Mouse (Mus musculus): Measurements from ENCODE around the gene Ubl7. TPM values are rescaled to one million over a fixed set of nuclear protein-coding genes. Genes with fewer than 3 reads are reported as not detected.

The Ubl7 gene
- polyA plus RNA-seq, 1 experiment = 714 TPM

DNA sequence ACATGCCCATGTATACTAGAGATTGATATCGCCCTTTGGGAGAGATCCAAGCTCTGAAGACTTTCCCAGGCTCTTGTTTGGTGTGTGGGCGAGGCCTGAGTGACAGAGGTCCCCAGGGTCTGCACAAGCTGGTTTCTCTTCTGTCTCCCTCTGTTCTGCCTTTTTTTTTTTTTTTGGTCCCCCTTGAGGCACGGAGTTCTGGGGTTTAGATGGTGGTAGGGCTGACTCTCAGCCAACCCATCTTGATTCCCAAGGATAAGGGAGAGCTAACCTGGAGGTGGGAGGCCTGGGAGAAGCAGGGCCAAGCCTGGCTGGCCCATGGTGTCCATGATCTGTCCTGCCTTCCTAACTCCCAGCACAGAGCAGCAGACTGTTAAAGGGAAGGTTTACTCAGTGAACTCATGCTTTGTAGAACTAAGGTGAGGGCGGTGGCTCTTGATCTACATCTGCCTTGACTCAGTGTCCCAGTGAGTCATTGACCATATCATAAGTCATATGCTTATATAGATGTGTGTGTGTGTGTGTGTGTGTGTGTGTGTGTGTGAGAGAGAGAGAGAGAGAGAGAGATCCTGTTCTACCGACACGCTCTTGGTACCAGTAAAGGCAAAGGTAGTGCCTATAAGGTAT is 62.8 kb downstream of the Ubl7 start:
- Histone ChIP-seq H3K27me3 (ENCODE audit: control insufficient read depth, insufficient read depth, low read length) (no peaks in the 10 kb centered on the region), H3K4me3 (ENCODE audit: control insufficient read depth, low read depth, low read length) (no peak overlapping the region), H3K4me1 (ENCODE audit: control insufficient read depth, insufficient read depth, low read length) (peaks cover 2% of the 10 kb centered on the region; the same call in 1 of the 2 replicates), H3K27ac (ENCODE audit: control insufficient read depth, insufficient read depth, low read depth, low read length) (no peak overlapping the region), H3K36me3 (ENCODE audit: control insufficient read depth, insufficient read depth, low read length) (no peaks in the 10 kb centered on the region)
- TF ChIP-seq CTCF (IDR thresholded peaks at IDR 0.05; ENCODE audit: control insufficient read depth, insufficient read depth, insufficient replicate concordance, low read depth, low read length) = no peak
- no peak for TF ChIP-seq POLR2A (IDR thresholded peaks at IDR 0.05; ENCODE audit: control insufficient read depth, low read depth, low read length)

DNA sequence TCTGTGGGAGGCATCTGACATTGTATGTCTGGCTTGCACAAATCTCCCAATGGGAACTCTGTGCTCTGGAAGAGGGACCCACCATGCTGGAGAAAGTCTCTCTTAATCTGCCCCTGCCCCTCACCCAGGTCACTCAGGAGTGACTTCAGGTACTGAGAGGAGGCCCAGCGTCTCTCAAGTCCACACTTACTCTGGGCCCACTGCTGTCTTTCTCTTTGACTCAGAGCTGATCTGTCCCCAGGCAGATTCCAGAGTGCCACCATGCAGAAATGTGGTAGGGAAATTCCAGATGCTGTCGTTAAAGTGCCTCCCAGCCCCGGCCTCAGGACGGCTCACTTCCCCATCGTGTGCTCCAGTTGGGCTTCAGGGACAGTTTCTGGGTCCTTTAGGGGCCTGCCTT is 63.4 kb downstream of the Ubl7 start:
- no peak for TF ChIP-seq POLR2A (IDR thresholded peaks at IDR 0.05; ENCODE audit: control insufficient read depth, low read depth, low read length)
- TF ChIP-seq CTCF (IDR thresholded peaks at IDR 0.05; ENCODE audit: control insufficient read depth, insufficient read depth, insufficient replicate concordance, low read depth, low read length) = no peak
- Histone ChIP-seq H3K4me3 (ENCODE audit: control insufficient read depth, low read depth, low read length) (no peak overlapping the region), H3K27ac (ENCODE audit: control insufficient read depth, insufficient read depth, low read depth, low read length) (no peak overlapping the region), H3K36me3 (ENCODE audit: control insufficient read depth, insufficient read depth, low read length) (no peaks in the 10 kb centered on the region), H3K27me3 (ENCODE audit: control insufficient read depth, insufficient read depth, low read length) (no peaks in the 10 kb centered on the region), H3K4me1 (ENCODE audit: control insufficient read depth, insufficient read depth, low read length) (no peaks in the 10 kb centered on the region)

DNA sequence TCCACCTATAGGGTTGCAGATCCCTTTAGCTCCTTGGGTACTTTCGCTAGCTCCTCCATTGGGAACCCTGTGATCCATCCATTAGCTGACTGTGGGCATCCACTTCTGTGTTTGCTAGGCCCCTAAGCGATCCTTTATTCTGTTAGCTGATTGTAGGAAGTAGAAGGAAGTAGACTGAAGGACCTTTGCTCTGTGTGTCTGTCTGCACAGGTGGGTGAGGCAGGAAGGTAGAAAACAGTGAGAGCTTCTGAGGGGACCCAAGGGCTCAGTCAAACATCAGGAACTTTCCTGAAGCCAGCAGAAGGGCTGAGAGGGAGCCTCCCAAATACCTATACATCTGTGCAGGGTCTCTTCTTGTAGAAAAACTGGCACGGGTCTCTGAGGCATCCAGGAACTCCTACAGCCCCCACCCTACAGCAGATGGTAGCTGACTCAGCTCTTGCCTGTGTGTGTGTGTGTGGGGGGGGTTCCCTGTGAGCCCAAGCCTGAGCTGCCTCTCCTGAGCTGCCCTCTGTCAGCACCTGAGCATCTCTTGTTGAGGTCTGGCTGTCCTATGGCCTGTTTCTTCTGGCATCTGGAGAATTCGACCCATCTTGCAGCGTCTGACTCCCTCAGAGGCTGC is 64.5 kb downstream of the Ubl7 start:
- no peak overlapping the region for H3K27ac ChIP-seq (ENCODE audit: control insufficient read depth, insufficient read depth, low read depth, low read length)
- H3K27me3 ChIP-seq (ENCODE audit: control insufficient read depth, insufficient read depth, low read length) = no peaks in the 10 kb centered on the region
- no peaks in the 10 kb centered on the region for H3K36me3 ChIP-seq (ENCODE audit: control insufficient read depth, insufficient read depth, low read length)
- H3K4me3 ChIP-seq (ENCODE audit: control insufficient read depth, low read depth, low read length) = no peak overlapping the region
- no peak for TF ChIP-seq CTCF (IDR thresholded peaks at IDR 0.05; ENCODE audit: control insufficient read depth, insufficient read depth, insufficient replicate concordance, low read depth, low read length)
- TF ChIP-seq POLR2A (IDR thresholded peaks at IDR 0.05; ENCODE audit: control insufficient read depth, low read depth, low read length) = no peak
- no peaks in the 10 kb centered on the region for H3K4me1 ChIP-seq (ENCODE audit: control insufficient read depth, insufficient read depth, low read length)

DNA sequence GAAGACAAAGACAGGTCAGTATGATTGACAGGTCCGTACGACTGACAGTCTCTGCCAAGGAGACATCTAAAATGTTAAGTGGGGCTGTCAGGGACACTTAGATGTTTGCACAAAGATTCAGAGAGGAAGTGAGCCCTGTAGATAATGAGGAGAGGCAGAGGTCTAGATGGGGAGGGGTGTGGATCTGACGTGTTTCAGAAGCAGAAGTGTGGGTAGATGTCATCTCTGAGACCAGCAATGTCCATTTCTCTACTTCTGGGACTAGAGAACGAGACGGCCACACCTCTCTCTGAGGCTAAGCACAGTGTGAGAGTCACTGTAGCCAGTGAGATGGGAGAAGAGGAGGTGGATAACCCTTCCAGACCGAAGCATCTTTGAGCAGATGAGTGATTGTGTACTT is 67.2 kb downstream of the Ubl7 start:
- Histone ChIP-seq H3K27ac (ENCODE audit: control insufficient read depth, insufficient read depth, low read depth, low read length) (no peak overlapping the region), H3K36me3 (ENCODE audit: control insufficient read depth, insufficient read depth, low read length) (no peaks in the 10 kb centered on the region), H3K4me1 (ENCODE audit: control insufficient read depth, insufficient read depth, low read length) (no peaks in the 10 kb centered on the region), H3K4me3 (ENCODE audit: control insufficient read depth, low read depth, low read length) (no peak overlapping the region), H3K27me3 (ENCODE audit: control insufficient read depth, insufficient read depth, low read length) (no peaks in the 10 kb centered on the region)
- TF ChIP-seq POLR2A (IDR thresholded peaks at IDR 0.05; ENCODE audit: control insufficient read depth, low read depth, low read length) (no peak), CTCF (IDR thresholded peaks at IDR 0.05; ENCODE audit: control insufficient read depth, insufficient read depth, insufficient replicate concordance, low read depth, low read length) (no peak)

DNA sequence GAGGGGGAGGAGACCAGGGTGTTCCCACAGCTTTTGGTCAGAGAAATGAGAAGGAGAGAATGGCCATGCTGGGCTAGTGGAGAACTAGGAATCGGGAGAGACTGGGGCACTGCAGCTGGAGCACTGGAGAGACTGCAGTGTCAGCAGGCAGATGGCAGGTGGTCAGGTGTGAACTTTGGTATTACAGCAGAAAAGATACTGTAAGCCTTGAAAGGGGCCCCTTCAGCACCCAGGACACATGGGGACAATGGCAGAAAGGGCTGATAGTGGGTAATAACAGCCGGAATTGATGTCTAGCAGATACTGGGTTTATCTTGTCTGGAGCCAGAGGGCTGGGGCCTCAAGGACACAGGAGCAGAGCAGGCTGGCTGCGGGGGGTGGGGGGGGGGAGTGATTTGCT is 68.1 kb downstream of the Ubl7 start:
- TF ChIP-seq CTCF (IDR thresholded peaks at IDR 0.05; ENCODE audit: control insufficient read depth, insufficient read depth, insufficient replicate concordance, low read depth, low read length) (no peak), POLR2A (IDR thresholded peaks at IDR 0.05; ENCODE audit: control insufficient read depth, low read depth, low read length) (no peak)
- H3K27ac ChIP-seq (ENCODE audit: control insufficient read depth, insufficient read depth, low read depth, low read length) = no peak overlapping the region
- H3K27me3 ChIP-seq (ENCODE audit: control insufficient read depth, insufficient read depth, low read length) = no peaks in the 10 kb centered on the region
- no peaks in the 10 kb centered on the region for H3K4me1 ChIP-seq (ENCODE audit: control insufficient read depth, insufficient read depth, low read length)
- no peaks in the 10 kb centered on the region for H3K36me3 ChIP-seq (ENCODE audit: control insufficient read depth, insufficient read depth, low read length)
- no peak overlapping the region for H3K4me3 ChIP-seq (ENCODE audit: control insufficient read depth, low read depth, low read length)

Other genes with a start within 250 kb of the Ubl7 start
- gene Cyp1a2, start 227.3 kb upstream of the Ubl7 start, polyA plus RNA-seq (2012; rRNA removed) = 0.16 and 0.38 TPM in 2 replicates
- 0.09 and 0.11 TPM in 2 replicates for gene Cyp1a1, start 223.1 kb upstream of the Ubl7 start, polyA plus RNA-seq (2012; rRNA removed)
- 8.0 and 8.1 TPM in 2 replicates for gene Edc3, start 202.4 kb upstream of the Ubl7 start, polyA plus RNA-seq (2012; rRNA removed)
- gene Clk3, start 145.1 kb upstream of the Ubl7 start, polyA plus RNA-seq (2012; rRNA removed) = 197 and 224 TPM in 2 replicates
- 42.9 and 44.8 TPM in 2 replicates for gene Arid3b, start 74.2 kb upstream of the Ubl7 start, polyA plus RNA-seq (2012; rRNA removed)
- gene Sema7a, start 29.1 kb downstream of the Ubl7 start, polyA plus RNA-seq (2012; rRNA removed) = 23.7 and 27.9 TPM in 2 replicates
- 90.1 and 93.4 TPM in 2 replicates for gene Cyp11a1, start 95.4 kb downstream of the Ubl7 start, polyA plus RNA-seq (2012; rRNA removed)
- 3.9 and 6.4 TPM in 2 replicates for gene Stra6, start 152.8 kb downstream of the Ubl7 start, polyA plus RNA-seq (2012; rRNA removed)
- gene Ccdc33, start 207.8 kb downstream of the Ubl7 start, polyA plus RNA-seq (2012; rRNA removed) = 97.2 and 107 TPM in 2 replicates

Data from testis, adult 2 months (tissue).